Mouse (Mus musculus): ENCODE measurements around the gene Hdac9.

Gene Hdac9

DNA sequence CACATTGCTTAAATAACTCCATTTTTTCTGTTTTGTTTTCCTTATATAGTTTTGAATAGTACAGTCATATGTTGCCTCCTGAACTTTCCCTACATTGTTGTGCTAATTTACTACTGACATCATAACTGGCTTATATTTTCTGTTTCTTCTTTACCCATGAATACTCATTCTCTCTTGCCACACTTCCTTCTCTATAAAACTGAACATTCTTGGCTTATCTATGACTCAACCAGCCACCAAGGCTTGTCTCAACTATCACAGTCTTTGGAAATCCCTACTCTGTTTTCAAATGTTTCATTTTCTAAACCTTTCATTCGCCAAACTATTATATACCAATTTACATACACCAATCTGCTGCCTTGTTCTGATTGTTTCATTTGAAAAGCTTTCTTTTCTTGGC, 108.7 kb downstream of the Hdac9 start:
- in situ Hi-C loops (cut with MboI, MseI), result loop anchor here (10.0 kb wide), 1 partner anchor 123 kb away; no protein-coding TSS in a partner anchor

DNA sequence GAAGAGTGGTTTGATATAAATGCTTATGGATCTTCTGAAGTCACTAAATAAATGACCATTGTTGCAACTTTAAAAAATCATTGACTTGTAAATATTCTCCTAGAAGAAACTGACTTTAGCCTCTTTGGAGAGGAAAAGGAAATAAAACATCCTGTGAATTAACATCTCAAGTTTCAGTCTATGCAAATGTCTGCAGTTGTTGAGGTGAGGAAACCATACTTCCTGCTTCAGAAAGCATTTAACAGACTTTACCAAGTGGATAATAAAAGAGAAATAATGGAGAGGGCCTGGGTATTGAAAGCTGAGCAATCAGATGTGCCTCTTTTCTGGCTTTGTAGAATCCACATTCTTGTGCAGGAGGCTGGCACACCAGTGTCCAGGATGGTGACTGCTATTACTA, 110.4 kb downstream of the Hdac9 start:
- in situ Hi-C loops (cut with MboI, MseI), result loop anchor here (10.0 kb wide), 1 partner anchor 122 kb away; no protein-coding TSS in a partner anchor

DNA sequence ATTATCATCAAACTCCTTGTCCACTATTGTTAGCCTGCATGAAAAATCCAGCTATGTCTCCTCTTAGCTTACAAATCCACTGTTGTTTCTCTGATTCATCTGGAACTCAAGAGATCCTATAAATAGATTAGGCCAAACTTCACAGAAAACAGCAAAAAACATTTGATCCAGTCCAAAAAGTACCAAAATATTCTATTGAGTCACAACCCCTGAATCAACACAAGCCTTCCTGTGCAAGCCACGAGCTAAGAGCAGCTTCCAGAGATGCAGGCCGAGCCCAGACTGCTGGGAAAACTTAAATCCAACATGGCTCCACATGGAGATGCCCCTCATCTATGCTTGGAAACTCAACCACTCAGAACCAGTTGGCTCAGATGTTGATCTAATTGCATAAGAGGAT, 113.2 kb downstream of the Hdac9 start:
- in situ Hi-C loops (cut with MboI, MseI), result loop anchor here (10.0 kb wide), 1 partner anchor 119 kb away; no protein-coding TSS in a partner anchor

DNA sequence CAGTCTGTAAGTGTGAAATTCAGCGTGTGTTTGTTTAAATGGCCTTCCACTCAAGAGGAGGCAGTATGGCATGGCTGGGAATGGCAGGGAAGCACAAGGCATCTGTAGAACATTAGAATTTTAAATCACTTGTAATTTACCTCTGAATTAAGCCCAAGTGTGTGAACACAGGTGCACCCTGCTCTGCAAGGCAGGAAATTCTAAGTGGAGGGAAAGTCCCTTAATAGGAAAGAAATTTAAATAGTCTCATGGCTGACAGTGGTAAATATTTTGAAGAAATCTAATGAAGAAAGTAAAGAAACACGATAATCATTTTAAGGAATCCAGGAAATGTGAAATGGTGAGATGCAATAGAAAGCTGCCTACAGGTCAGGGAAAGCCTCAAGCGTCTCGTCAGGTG, 114.6 kb downstream of the Hdac9 start:
- in situ Hi-C loops (cut with MboI, MseI), result loop anchor here (10.0 kb wide), 1 partner anchor 118 kb away; no protein-coding TSS in a partner anchor

DNA sequence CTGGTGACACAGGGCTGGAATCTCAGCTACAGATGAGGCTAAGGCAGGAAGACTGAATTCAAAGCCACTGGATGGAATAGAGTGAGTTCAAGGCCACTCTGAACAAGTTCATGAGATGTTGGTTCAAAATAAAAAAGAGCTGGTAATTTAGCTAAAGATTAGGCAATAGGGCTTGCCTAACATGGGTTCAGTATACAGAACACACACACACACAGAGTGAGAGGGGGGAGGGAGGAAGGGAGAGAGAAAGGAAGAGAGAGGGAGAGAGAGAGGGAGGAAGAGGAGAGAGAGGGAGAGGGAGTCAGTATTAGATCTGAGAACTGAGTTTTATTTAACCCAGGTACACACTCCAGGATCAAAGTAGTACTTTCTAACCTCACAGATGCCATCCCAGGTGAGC, 115.1 kb downstream of the Hdac9 start:
- in situ Hi-C loops (cut with MboI, MseI), result loop anchor here (10.0 kb wide), 1 partner anchor 117 kb away; no protein-coding TSS in a partner anchor

DNA sequence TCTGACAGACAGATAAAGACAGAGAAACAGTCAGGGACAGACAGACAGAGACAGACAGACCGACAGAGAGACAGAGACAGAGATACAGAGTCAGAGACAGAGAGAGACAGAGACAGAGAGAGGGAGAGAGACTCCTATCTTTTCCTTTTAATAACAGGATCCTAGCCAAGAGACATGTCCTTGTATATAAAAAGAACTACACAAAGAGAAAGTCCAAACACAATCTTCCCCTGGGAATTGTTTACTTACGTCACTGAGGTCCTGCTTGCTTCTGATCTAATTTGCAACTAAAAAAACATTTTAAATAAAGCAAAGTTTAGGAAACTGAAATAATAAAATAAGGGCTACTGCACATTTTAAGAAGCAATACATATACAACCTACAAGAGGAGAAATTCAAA, 119.5 kb downstream of the Hdac9 start:
- in situ Hi-C loops (cut with MboI, MseI), result no loop called here

DNA sequence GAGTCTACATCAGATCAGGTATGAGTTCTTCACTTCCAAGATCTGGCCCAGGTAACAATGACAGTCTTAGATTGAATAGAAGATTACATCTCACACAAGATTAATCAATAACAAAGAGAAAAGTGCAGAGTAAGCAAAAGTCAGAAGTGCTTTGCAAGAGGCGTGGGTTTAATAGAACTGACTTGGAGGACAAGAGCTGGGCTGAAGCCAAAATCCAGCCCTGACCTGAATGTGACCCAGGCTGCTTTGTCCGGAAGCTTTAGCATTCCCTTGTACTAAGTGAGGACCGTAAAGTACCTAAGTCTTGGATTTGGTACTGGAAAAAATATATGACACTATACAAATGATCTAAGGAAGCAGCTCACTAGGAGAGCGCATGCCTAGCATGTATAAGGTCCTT, 121.4 kb downstream of the Hdac9 start:
- in situ Hi-C loops (cut with MboI, MseI), result no loop called here

DNA sequence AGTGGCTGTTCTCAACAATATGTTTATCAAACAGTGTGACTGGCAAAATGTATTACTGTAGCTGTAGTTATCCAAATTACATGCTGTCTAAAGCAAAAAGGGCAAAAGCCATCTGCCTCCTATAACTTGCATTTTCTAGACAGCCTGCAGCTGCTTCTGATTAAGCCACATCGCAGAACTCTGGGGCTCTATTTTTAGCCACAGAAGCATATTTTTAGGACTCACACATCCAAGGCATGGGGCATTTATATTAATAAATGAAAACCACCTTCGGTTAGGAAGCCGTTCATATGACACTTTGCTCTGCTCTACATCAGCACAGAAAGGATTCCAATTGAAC, 124.8 kb downstream of the Hdac9 start:
- in situ Hi-C loops (cut with MboI, MseI), result no loop called here

DNA sequence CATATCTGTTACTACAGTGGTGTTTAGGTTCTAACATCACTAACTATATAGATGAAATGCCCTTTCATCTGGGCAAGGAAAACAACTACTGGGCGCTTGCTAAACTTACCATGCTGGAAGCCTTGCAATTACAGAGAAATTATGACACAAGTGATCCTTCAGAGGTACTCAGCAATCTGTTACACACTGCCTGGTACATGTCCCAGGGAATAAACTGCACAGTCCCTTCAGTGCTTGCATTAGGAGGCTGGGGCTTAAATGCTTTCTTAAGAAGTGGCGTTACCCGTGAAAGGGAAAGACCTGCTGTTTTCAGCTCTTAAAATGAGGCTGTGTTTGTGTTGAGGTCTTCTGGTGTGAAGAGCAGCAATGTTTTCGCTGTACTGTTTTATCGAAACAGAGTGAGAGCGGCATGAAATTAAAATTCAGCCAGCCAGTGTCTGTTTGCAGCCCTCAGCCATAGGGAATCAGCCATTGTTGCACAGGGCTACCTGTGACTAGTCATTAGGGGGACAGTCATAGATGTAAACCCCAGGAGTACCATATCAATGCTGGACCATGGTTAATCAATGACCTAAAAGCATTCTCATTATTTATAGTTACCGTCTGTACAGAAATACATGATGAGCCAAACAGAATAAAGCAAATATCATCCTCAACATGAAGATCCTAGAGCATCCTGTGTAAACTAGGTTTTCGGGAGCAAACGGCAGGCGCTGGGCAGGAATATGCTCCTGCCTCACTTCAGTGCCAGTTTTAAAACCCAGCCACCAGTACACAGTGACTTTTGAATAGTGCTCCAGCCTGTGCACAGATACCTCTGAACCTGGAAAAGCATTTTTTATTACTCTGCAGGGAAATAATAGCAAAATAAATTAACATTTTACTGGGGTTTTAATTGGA, 125.4 kb downstream of the Hdac9 start:
- in situ Hi-C loops (cut with MboI, MseI), result no loop called here

DNA sequence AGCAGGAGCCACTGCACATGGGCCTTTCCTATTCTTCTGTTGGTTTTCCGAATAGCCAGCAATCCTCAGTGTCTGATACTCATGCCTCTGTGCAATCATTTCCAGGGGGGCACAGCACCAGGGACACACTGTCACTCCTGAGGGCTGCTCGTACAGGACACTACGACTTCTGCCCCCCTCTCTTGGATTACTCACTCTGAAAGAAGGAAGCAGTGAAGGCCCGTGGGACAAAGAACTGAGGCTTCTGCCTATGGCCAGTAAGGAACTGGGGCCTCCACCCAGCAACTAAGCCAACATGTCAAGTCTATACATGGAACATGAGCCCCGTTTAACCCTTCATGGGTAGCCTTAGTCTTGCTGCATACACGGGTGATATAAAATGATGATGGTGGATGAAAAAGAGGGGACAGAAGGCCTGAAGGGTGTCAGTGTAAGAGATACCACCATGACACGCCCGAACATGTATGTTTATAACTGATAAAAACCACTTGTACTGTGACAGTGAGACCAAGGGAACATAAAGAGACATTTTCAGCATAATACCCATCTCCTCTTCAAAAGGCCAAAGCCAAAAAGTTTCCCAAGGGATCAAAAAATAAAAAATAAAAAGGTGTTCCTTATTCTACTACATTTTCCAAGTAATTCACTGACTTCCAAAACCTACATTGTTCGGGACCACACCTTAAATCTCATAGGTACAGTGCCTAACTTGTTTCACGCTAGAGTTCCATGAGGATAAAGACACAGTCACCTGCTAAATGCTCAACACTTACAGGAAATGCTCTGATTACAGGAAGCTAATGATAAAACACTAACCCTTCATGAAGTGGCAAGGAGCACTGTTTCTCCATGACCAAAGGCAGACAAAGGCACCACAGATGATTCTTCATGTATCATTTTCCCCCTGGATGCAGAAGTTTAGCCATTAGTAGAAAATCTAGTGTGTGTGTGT, 127.6 kb downstream of the Hdac9 start:
- in situ Hi-C loops (cut with MboI, MseI), result no loop called here

DNA sequence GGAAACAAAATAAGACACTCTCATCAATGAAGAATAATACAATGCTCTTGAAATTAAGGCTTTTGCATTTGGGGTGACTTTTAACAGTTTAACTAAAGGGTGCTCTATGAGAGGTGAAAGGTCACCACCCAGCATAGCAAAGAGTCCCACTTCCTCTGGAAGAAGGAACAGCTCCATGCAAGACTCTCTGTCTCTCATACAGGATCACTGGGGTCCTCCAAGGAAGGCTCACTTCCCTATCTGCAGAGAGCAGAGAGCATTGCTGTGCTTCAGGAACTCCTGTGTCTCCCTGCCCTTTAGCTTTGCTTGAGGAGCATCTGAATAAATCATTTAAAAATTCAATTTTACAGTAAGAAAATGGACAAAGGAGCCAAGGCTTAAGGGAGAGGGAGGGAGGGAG, 129.5 kb downstream of the Hdac9 start:
- in situ Hi-C loops (cut with MboI, MseI), result no loop called here

DNA sequence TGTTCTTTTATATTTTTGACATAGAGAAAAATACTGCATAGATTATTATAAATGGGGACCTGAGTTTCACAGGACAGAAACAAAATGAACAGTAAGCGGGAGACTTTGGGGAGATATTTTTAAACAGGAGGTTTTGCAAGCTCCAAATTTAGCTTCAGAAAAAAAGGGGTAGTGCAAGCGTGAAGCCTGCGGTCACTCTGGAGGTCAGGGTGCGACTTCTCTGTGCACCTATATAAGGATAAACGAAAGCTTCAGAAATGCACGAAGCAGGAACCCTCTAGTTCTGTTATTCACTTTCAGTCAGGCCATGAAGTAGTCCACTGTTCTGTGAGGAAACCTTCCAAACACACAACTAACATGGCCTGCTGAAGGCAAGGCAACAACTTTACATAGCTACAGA, 133.3 kb downstream of the Hdac9 start:
- in situ Hi-C loops (cut with MboI, MseI), result no loop called here

DNA sequence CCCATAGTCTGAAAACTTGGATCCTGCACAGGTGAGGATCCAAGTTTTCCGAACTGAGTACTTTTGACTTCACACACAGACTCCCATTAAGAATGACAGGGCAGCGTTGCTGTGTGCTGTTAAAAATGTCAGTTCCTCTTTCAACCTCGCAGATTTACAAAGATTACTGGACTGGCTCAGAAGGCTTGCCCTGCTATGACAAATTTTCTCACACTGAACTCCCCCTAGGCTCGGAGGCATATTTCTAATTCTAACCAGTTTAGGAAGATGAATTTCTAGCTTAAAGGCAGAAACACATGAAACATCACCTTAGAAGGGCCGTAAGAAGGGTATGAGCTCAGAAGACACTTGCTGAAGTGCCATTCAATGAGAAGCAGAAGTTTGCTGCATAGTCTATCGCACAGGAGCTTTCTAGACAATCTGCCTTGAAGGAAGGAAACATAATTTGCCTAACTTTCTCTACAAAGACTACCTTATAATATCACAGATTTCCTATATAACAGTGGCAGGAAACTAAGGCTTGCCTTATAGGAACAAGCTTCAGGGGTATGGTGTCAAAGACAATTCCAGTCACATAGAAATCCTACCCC, 137.4 kb downstream of the Hdac9 start:
- in situ Hi-C loops (cut with MboI, MseI), result no loop called here

DNA sequence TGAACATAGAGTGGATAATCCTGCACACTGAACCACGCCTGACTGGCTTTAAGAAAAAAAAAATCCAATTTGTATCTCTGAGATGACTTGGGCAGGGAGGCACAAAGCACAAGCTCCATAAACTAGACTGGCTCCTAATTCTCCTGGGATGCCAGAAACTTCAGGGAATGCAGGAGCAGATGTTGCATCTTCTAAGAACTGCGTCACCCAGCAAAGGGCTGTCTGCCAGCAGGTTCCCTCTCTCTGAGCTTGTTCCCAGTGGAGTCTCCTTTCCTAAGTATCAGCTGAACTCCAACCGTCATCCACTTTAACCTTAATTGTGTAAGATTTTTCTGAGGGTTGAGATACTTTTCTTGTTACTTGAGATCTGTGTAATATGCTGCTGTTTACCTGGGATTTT, 140.7 kb downstream of the Hdac9 start:
- in situ Hi-C loops (cut with MboI, MseI), result no loop called here

DNA sequence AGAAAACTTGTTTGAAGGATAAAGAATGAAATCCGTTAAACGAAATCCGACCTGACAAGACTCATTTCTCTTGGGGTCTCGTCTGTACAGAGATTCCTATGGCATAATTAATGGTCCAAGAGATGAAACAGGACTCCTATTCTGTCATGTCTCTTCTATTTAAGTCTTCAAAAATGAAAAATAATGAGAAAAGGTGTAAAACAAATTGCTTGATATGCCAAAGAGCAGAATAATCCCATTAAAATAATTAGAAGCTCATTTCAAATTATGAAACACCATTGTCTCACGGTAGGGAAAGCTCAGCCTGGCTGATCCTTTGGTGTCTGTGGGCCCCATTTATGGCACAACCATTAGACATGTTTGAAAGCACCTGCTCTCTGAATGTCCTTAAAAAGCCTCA, 142.8 kb downstream of the Hdac9 start:
- in situ Hi-C loops (cut with MboI, MseI), result no loop called here

DNA sequence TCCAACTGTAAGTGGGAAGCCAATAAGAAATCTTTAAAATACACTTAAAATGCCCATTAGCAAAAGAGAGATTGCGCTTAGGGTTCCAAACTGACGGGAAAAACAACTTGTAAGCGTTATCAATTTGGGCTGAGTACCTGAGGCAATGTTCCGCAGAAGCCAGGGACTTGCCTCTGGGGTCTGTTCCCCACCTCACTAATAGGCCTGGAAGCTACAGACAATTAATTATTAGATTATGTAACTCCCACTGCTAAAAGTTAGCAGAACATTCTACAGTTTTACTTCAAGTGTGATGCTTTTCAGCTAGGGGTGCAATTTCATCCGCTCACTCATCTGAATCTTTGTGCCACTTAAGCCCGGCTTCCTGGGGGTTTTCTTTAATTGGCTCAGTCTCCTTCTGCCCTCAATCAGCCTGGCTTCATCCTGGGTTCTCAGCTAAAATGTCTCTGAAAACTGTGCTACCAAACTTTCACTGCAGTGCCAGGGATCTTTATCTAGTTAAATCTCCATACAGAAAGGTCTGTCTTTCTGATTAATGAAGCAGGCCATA, 149.6 kb downstream of the Hdac9 start:
- in situ Hi-C loops (cut with MboI, MseI), result loop anchor here (10.0 kb wide), 1 partner anchor 942 kb away; no protein-coding TSS in a partner anchor

DNA sequence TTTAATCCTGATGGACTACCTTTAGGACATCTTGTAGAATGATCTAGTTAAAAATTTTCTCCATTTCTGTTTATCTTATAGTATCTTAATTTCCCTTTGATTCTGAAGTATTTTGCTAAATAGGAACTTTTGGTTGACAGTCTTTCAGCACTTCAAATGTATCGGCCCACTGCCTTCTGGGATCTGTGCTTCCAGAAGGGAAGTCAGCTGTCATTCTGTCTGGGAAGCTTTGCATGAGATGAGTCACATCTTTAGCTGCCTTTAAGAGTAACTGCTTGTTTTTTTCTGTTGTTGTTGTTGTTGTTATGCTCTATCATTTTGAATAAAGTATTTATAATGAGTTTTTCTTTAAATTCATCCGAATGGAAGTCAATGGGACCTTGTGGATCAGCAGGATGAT, 169.6 kb downstream of the Hdac9 start:
- in situ Hi-C loops (cut with MboI, MseI), result no loop called here

DNA sequence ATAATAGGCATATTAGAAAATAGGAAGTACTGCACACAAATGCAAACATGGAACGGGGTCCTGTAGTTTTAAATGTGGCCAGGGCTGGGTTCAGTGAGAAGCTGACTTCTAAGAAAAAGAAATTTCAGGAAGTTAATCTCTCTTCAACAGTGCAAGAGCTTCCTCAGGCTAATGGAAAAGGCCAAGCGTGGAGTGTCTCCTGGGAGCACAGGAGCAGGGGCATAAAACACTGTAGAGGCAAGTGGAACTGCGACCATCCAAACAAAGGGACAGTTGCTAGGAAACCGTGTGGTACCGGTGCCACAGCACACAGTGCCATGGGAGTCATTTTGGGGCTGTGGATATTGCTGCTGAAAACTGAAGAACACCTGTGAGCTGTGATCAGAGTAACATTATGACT, 191.7 kb downstream of the Hdac9 start:
- in situ Hi-C loops (cut with MboI, MseI), result no loop called here

DNA sequence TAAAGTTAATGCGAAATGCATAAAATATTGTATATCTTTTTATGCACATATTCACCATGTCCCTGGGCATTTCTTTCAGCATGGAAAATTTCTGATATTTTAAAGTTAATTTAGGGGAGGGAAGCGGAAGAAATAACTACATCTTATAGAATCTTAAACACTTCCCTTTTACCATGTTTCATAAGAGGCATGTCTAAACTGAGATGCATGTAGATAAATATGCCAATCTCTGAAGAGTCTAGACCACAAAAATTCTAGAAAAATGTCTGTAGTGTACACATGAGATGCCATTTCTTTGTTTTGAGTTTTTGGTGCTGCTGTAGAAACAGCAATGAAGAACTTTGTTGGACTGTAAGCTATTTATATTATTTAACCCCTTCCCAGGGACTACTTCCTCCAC, 192.6 kb downstream of the Hdac9 start:
- in situ Hi-C loops (cut with MboI, MseI), result no loop called here

DNA sequence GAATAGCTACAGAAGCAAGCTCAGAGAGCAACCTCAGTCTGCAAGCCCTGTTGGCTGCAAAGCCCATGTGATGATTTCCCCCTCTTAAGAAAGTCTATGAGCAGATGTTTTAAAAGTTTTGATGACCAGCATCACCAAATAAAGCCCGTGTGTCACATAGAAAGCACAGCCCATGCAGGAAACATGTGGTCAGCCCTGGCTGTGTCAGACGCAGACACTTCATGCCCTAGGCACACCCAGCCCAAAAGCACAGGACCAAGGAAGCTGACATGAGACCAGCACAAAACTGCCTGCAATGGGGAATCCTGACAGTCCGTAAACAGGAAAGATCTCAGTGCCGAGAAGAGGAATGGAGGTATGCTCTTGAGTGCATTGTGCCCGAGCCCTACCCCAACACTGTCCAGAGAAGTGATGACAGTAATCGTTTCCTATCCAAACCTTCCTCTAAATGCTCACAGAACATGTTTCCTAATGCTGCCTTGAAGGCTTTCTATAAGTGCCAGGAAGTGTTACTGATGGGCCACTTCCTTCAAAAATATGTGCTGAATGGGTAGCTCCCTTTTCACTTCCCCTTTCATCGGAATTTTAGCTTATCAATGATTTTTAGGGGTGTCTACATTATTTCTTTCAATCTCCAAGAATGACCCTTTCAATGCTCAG, 193.9 kb downstream of the Hdac9 start:
- in situ Hi-C loops (cut with MboI, MseI), result no loop called here

DNA sequence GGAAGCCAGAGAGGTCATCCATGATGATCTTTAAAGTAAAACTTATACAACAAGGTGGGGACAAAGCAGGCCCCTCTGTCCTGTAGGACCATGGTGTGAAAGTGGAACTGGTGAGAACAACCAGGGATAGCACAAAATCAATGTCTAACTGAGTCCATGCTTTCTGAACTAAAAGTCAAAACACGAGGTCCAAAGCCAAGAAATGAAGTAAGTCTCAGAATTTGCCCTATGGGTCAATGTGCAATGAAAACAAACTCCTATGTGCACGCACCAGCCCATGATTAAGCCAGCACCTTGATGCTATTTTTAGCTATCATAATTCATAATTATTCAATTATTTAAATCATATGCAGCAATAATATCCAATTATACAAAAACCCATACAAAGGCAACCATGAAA, 196.0 kb downstream of the Hdac9 start:
- in situ Hi-C loops (cut with MboI, MseI), result no loop called here

Data from T-helper 2 cell (primary cell).